Mouse (Mus musculus): ENCODE data around the gene Tmem179. TPM values are rescaled to one million over a fixed set of nuclear protein-coding genes. Genes with fewer than 3 reads are reported as not detected.

The Tmem179 gene
- polyA plus RNA-seq, 2 experiments = 0.28 to 0.36 TPM

- Histone ChIP-seq H3K9ac (ENCODE audit: low read depth, low read length, severe bottlenecking) (no peak overlapping the region), H3K9me3 (ENCODE audit: control insufficient read depth, low read length) (no peaks in the 10 kb centered on the region), H3K4me1 (ENCODE audit: control insufficient read depth, insufficient read depth, low read length) (no peaks in the 10 kb centered on the region), H3K4me2 (replicated peaks; ENCODE audit: low read depth, low read length, severe bottlenecking) (no peak overlapping the region), H3K27ac (replicated peaks; ENCODE audit: low read depth, low read length) (no peak overlapping the region), H3K27me3 (ENCODE audit: control insufficient read depth, insufficient read depth, low read length) (no peaks in the 10 kb centered on the region), H3K36me3 (ENCODE audit: control insufficient read depth, insufficient read depth, low read length) (no peaks in the 10 kb centered on the region), H3K4me3 (replicated peaks; ENCODE audit: low read length) (no peak overlapping the region)
- DNase-seq (ENCODE audit: low spot score) (peak; percentile 76), ATAC-seq (ENCODE audit: low FRiP score, low read depth) (peak; percentile 56; the same call in 1 of the 2 replicates)
- WGBS = 10% methylated on average over 13 of the region's 13 CpGs
- no peak for TF ChIP-seq POLR2A (IDR thresholded peaks at IDR 0.05; ENCODE audit: borderline replicate concordance, extremely low read depth, insufficient read depth, insufficient read length)
These were observed 35.4 kb upstream of the Tmem179 start for GRCm38 (mm10) chr12:112551861-112552375.

- DNase-seq (ENCODE audit: low spot score) = no peak
- Histone ChIP-seq H3K9me3 (ENCODE audit: control insufficient read depth, low read length) (no peaks in the 10 kb centered on the region), H3K4me1 (ENCODE audit: control insufficient read depth, insufficient read depth, low read length) (no peaks in the 10 kb centered on the region), H3K4me2 (replicated peaks; ENCODE audit: low read depth, low read length, severe bottlenecking) (no peak overlapping the region), H3K27me3 (ENCODE audit: control insufficient read depth, insufficient read depth, low read length) (no peaks in the 10 kb centered on the region), H3K36me3 (ENCODE audit: control insufficient read depth, insufficient read depth, low read length) (no peaks in the 10 kb centered on the region), H3K27ac (replicated peaks; ENCODE audit: low read depth, low read length) (no peak overlapping the region), H3K9ac (ENCODE audit: low read depth, low read length, severe bottlenecking) (no peak overlapping the region), H3K4me3 (replicated peaks; ENCODE audit: low read length) (no peak overlapping the region)
- no peak for ATAC-seq (ENCODE audit: low FRiP score, low read depth)
- WGBS = 93% methylated on average over 1 of the region's 1 CpGs
- no peak for TF ChIP-seq POLR2A (IDR thresholded peaks at IDR 0.05; ENCODE audit: borderline replicate concordance, extremely low read depth, insufficient read depth, insufficient read length)
These were observed 32.7 kb upstream of the Tmem179 start for GRCm38 (mm10) chr12:112549287-112549686.

GRCm38 (mm10) chr12:112546110-112546509, 29.6 kb upstream of the Tmem179 start:
- Histone ChIP-seq H3K9me3 (ENCODE audit: control insufficient read depth, low read length) (no peaks in the 10 kb centered on the region), H3K27ac (replicated peaks; ENCODE audit: low read depth, low read length) (no peak overlapping the region), H3K4me3 (replicated peaks; ENCODE audit: low read length) (no peak overlapping the region), H3K27me3 (ENCODE audit: control insufficient read depth, insufficient read depth, low read length) (no peaks in the 10 kb centered on the region), H3K9ac (ENCODE audit: low read depth, low read length, severe bottlenecking) (no peak overlapping the region), H3K36me3 (ENCODE audit: control insufficient read depth, insufficient read depth, low read length) (no peaks in the 10 kb centered on the region), H3K4me2 (replicated peaks; ENCODE audit: low read depth, low read length, severe bottlenecking) (no peak overlapping the region), H3K4me1 (ENCODE audit: control insufficient read depth, insufficient read depth, low read length) (no peaks in the 10 kb centered on the region)
- ATAC-seq (ENCODE audit: low FRiP score, low read depth) (no peak), DNase-seq (ENCODE audit: low spot score) (no peak)
- no peak for TF ChIP-seq POLR2A (IDR thresholded peaks at IDR 0.05; ENCODE audit: borderline replicate concordance, extremely low read depth, insufficient read depth, insufficient read length)
- 89% methylated on average over 8 of the region's 8 CpGs for WGBS

- no peak for DNase-seq (ENCODE audit: low spot score)
- Histone ChIP-seq H3K36me3 (ENCODE audit: control insufficient read depth, insufficient read depth, low read length) (no peaks in the 10 kb centered on the region), H3K4me1 (ENCODE audit: control insufficient read depth, insufficient read depth, low read length) (no peaks in the 10 kb centered on the region), H3K4me3 (replicated peaks; ENCODE audit: low read length) (no peak overlapping the region), H3K9ac (ENCODE audit: low read depth, low read length, severe bottlenecking) (no peak overlapping the region), H3K9me3 (ENCODE audit: control insufficient read depth, low read length) (no peaks in the 10 kb centered on the region), H3K27ac (replicated peaks; ENCODE audit: low read depth, low read length) (no peak overlapping the region), H3K4me2 (replicated peaks; ENCODE audit: low read depth, low read length, severe bottlenecking) (no peak overlapping the region), H3K27me3 (ENCODE audit: control insufficient read depth, insufficient read depth, low read length) (no peaks in the 10 kb centered on the region)
- TF ChIP-seq POLR2A (IDR thresholded peaks at IDR 0.05; ENCODE audit: borderline replicate concordance, extremely low read depth, insufficient read depth, insufficient read length) = no peak
- no peak for ATAC-seq (ENCODE audit: low FRiP score, low read depth)
- 40% methylated on average over 12 of the region's 12 CpGs for WGBS
These were observed 28.6 kb upstream of the Tmem179 start for GRCm38 (mm10) chr12:112544946-112545701.

- 70% methylated on average over 9 of the region's 9 CpGs for WGBS
- no peak for DNase-seq (ENCODE audit: low spot score)
- H3K36me3 ChIP-seq (ENCODE audit: control insufficient read depth, insufficient read depth, low read length) = no peaks in the 10 kb centered on the region
These were observed 27.4 kb upstream of the Tmem179 start for GRCm38 (mm10) chr12:112543941-112544340.

More at GRCm38 (mm10) chr12:112543941-112544340, 27.4 kb upstream of the Tmem179 start:
- Histone ChIP-seq H3K4me3 (replicated peaks; ENCODE audit: low read length) (no peak overlapping the region), H3K27me3 (ENCODE audit: control insufficient read depth, insufficient read depth, low read length) (no peaks in the 10 kb centered on the region), H3K4me1 (ENCODE audit: control insufficient read depth, insufficient read depth, low read length) (no peaks in the 10 kb centered on the region), H3K4me2 (replicated peaks; ENCODE audit: low read depth, low read length, severe bottlenecking) (no peak overlapping the region), H3K9me3 (ENCODE audit: control insufficient read depth, low read length) (no peaks in the 10 kb centered on the region), H3K9ac (ENCODE audit: low read depth, low read length, severe bottlenecking) (no peak overlapping the region), H3K27ac (replicated peaks; ENCODE audit: low read depth, low read length) (no peak overlapping the region)
- no peak for TF ChIP-seq POLR2A (IDR thresholded peaks at IDR 0.05; ENCODE audit: borderline replicate concordance, extremely low read depth, insufficient read depth, insufficient read length)
- no peak for ATAC-seq (ENCODE audit: low FRiP score, low read depth)
